Mouse (Mus musculus) CD4-positive helper T cell, adult 2 months (primary cell): Measurements from ENCODE around the gene Lrrc25.

Experiments
- DNase-seq: peaks from one replicate; pipeline ENCODE4 v3.0.0-alpha.2; 2012; ENCODE audit warnings: low read depth, missing footprints, low spot score

Lrrc25 gene

GRCm38 (mm10) chr8:70616645-70617044, 690 bp downstream of the Lrrc25 start:
- DNase-seq, result no peak

- DNase-seq, result no peak
Observed at GRCm38 (mm10) chr8:70617985-70618384, 2.0 kb downstream of the Lrrc25 start.

GRCm38 (mm10) chr8:70618888-70619334, 3.0 kb downstream of the Lrrc25 start:
- DNase-seq, result peak; percentile 55

GRCm38 (mm10) chr8:70622220-70622619, 6.3 kb downstream of the Lrrc25 start:
- DNase-seq, result no peak

GRCm38 (mm10) chr8:70625104-70625503, 9.1 kb downstream of the Lrrc25 start:
- DNase-seq, result peak; percentile 72

- no peak for DNase-seq
Observed at GRCm38 (mm10) chr8:70627041-70627440, 11.1 kb downstream of the Lrrc25 start.

- no peak for DNase-seq
Observed at GRCm38 (mm10) chr8:70628986-70629490, 13.1 kb downstream of the Lrrc25 start.

GRCm38 (mm10) chr8:70629574-70630531, 13.9 kb downstream of the Lrrc25 start:
- peak; percentile 94 for DNase-seq

GRCm38 (mm10) chr8:70630532-70631381, 14.8 kb downstream of the Lrrc25 start:
- DNase-seq, result peak; percentile 35

GRCm38 (mm10) chr8:70631436-70631835, 15.5 kb downstream of the Lrrc25 start:
- no peak for DNase-seq

GRCm38 (mm10) chr8:70632346-70632892, 16.5 kb downstream of the Lrrc25 start, which contains the start of gene Gdf15:
TSS of gene Gdf15 (minus strand) at chr8:70632456.
- DNase-seq, result no peak

GRCm38 (mm10) chr8:70634066-70634465, 18.1 kb downstream of the Lrrc25 start:
- DNase-seq, result no peak

- no peak for DNase-seq
Observed at GRCm38 (mm10) chr8:70635527-70635926, 19.6 kb downstream of the Lrrc25 start.

GRCm38 (mm10) chr8:70636838-70637237, 20.9 kb downstream of the Lrrc25 start:
- no peak for DNase-seq

GRCm38 (mm10) chr8:70638752-70639151, 22.8 kb downstream of the Lrrc25 start:
- DNase-seq, result no peak

- no peak for DNase-seq
Observed at GRCm38 (mm10) chr8:70643019-70643418, 27.1 kb downstream of the Lrrc25 start.

GRCm38 (mm10) chr8:70644065-70644464, 28.1 kb downstream of the Lrrc25 start:
- DNase-seq, result peak; percentile 33

- DNase-seq, result no peak
Observed at GRCm38 (mm10) chr8:70645501-70646224, 29.7 kb downstream of the Lrrc25 start.

GRCm38 (mm10) chr8:70646369-70646768, 30.4 kb downstream of the Lrrc25 start:
- no peak for DNase-seq

- no peak for DNase-seq
Observed at GRCm38 (mm10) chr8:70646775-70647174, 30.8 kb downstream of the Lrrc25 start.
